Mouse (Mus musculus): Measurements from ENCODE around the gene Hbb-bs.

- TF ChIP-seq POLR2A (IDR thresholded peaks at IDR 0.05; ENCODE audit: borderline replicate concordance, insufficient read depth, low read length) = no peak
- no peak for TF ChIP-seq CTCF (IDR thresholded peaks at IDR 0.05; ENCODE audit: borderline replicate concordance, insufficient read depth, low read depth, low read length)
Observed at GRCm38 (mm10) chr7:103827808-103828207, at the start of gene Hbb-bs.

All from cerebellum, adult 2 months (tissue).